Mouse (Mus musculus): ENCODE data around the gene Ftsj1. TPM values are rescaled to one million over a fixed set of nuclear protein-coding genes. Genes with fewer than 3 reads are reported as not detected.

Ftsj1 gene
- polyA plus RNA-seq (2012; ENCODE audit: insufficient read depth, insufficient read length, low replicate concordance, missing spikeins), result not detected in 2 replicates

- peak within 1 kb of the TSS; percentile 97 for H3K27ac ChIP-seq (ENCODE audit: insufficient read depth, low read depth, low read length)
- no peaks in the 10 kb centered on the region for H3K4me1 ChIP-seq (ENCODE audit: control insufficient read depth, insufficient read depth, low read length)
- 12% methylated on average over 45 of the region's 45 CpGs for WGBS
- TF ChIP-seq POLR2A (IDR thresholded peaks at IDR 0.05; ENCODE audit: insufficient read depth, low read depth, low read length), result no peak
- no peak for TF ChIP-seq CTCF (IDR thresholded peaks at IDR 0.05; ENCODE audit: insufficient read depth, low read depth, low read length)
- H3K4me3 ChIP-seq (ENCODE audit: insufficient read depth, low read depth, low read length), result peak within 1 kb of the TSS; percentile 86
Observed at GRCm38 (mm10) chrX:8252334-8253285, at the start of gene Ftsj1. Gene Ftsj1 (minus strand): TSS chrX:8252406.

- Histone ChIP-seq H3K4me3 (ENCODE audit: insufficient read depth, low read depth, low read length) (no peak overlapping the region), H3K27ac (ENCODE audit: insufficient read depth, low read depth, low read length) (no peak overlapping the region), H3K4me1 (ENCODE audit: control insufficient read depth, insufficient read depth, low read length) (no peaks in the 10 kb centered on the region)
- WGBS, result 76% methylated on average over 5 of the region's 5 CpGs
- TF ChIP-seq POLR2A (IDR thresholded peaks at IDR 0.05; ENCODE audit: insufficient read depth, low read depth, low read length) (no peak), CTCF (IDR thresholded peaks at IDR 0.05; ENCODE audit: insufficient read depth, low read depth, low read length) (no peak)
Observed at GRCm38 (mm10) chrX:8288621-8289020, 36.4 kb upstream of the Ftsj1 start.

- 92% methylated on average over 5 of the region's 5 CpGs for WGBS
- Histone ChIP-seq H3K4me3 (ENCODE audit: insufficient read depth, low read depth, low read length) (no peak overlapping the region), H3K4me1 (ENCODE audit: control insufficient read depth, insufficient read depth, low read length) (no peaks in the 10 kb centered on the region)
Observed at GRCm38 (mm10) chrX:8274056-8274455, 21.9 kb upstream of the Ftsj1 start.

GRCm38 (mm10) chrX:8272000-8272399 is 19.8 kb upstream of the Ftsj1 start:
- H3K4me1 ChIP-seq (ENCODE audit: control insufficient read depth, insufficient read depth, low read length), result no peaks in the 10 kb centered on the region
- WGBS, result 36% methylated on average over 10 of the region's 10 CpGs
- no peak overlapping the region for H3K27ac ChIP-seq (ENCODE audit: insufficient read depth, low read depth, low read length)
- no peak overlapping the region for H3K4me3 ChIP-seq (ENCODE audit: insufficient read depth, low read depth, low read length)
- no peak for TF ChIP-seq POLR2A (IDR thresholded peaks at IDR 0.05; ENCODE audit: insufficient read depth, low read depth, low read length)
- no peak for TF ChIP-seq CTCF (IDR thresholded peaks at IDR 0.05; ENCODE audit: insufficient read depth, low read depth, low read length)

More at GRCm38 (mm10) chrX:8274056-8274455, 21.9 kb upstream of the Ftsj1 start:
- TF ChIP-seq CTCF (IDR thresholded peaks at IDR 0.05; ENCODE audit: insufficient read depth, low read depth, low read length) (no peak), POLR2A (IDR thresholded peaks at IDR 0.05; ENCODE audit: insufficient read depth, low read depth, low read length) (no peak)
- no peak overlapping the region for H3K27ac ChIP-seq (ENCODE audit: insufficient read depth, low read depth, low read length)

GRCm38 (mm10) chrX:8271083-8271820 is 19.0 kb upstream of the Ftsj1 start, which contains the start of gene Slc38a5:
Gene Slc38a5 (plus strand): TSS chrX:8271133.
- no peak within 1 kb of the TSS for H3K4me3 ChIP-seq (ENCODE audit: insufficient read depth, low read depth, low read length)
- H3K4me1 ChIP-seq (ENCODE audit: control insufficient read depth, insufficient read depth, low read length), result no peaks in the 10 kb centered on the region
- H3K27ac ChIP-seq (ENCODE audit: insufficient read depth, low read depth, low read length), result no peak within 1 kb of the TSS
- 21% methylated on average over 14 of the region's 15 CpGs for WGBS
- no peak for TF ChIP-seq POLR2A (IDR thresholded peaks at IDR 0.05; ENCODE audit: insufficient read depth, low read depth, low read length)
- TF ChIP-seq CTCF (IDR thresholded peaks at IDR 0.05; ENCODE audit: insufficient read depth, low read depth, low read length), result no peak

- H3K4me3 ChIP-seq (ENCODE audit: insufficient read depth, low read depth, low read length), result no peak overlapping the region
- TF ChIP-seq CTCF (IDR thresholded peaks at IDR 0.05; ENCODE audit: insufficient read depth, low read depth, low read length) (no peak), POLR2A (IDR thresholded peaks at IDR 0.05; ENCODE audit: insufficient read depth, low read depth, low read length) (no peak)
- no peak overlapping the region for H3K27ac ChIP-seq (ENCODE audit: insufficient read depth, low read depth, low read length)
- WGBS, result 90% methylated on average over 3 of the region's 3 CpGs
- H3K4me1 ChIP-seq (ENCODE audit: control insufficient read depth, insufficient read depth, low read length), result no peaks in the 10 kb centered on the region
Observed at GRCm38 (mm10) chrX:8264222-8264621, 12.0 kb upstream of the Ftsj1 start.

- H3K27ac ChIP-seq (ENCODE audit: insufficient read depth, low read depth, low read length), result no peak overlapping the region
- no peaks in the 10 kb centered on the region for H3K4me1 ChIP-seq (ENCODE audit: control insufficient read depth, insufficient read depth, low read length)
- no peak overlapping the region for H3K4me3 ChIP-seq (ENCODE audit: insufficient read depth, low read depth, low read length)
- WGBS, result 78% methylated on average over 5 of the region's 5 CpGs
- no peak for TF ChIP-seq CTCF (IDR thresholded peaks at IDR 0.05; ENCODE audit: insufficient read depth, low read depth, low read length)
- TF ChIP-seq POLR2A (IDR thresholded peaks at IDR 0.05; ENCODE audit: insufficient read depth, low read depth, low read length), result no peak
Observed at GRCm38 (mm10) chrX:8263156-8263804, 11.1 kb upstream of the Ftsj1 start.

GRCm38 (mm10) chrX:8259478-8259877 is 7.3 kb upstream of the Ftsj1 start:
- no peaks in the 10 kb centered on the region for H3K4me1 ChIP-seq (ENCODE audit: control insufficient read depth, insufficient read depth, low read length)
- no peak overlapping the region for H3K27ac ChIP-seq (ENCODE audit: insufficient read depth, low read depth, low read length)
- no peak overlapping the region for H3K4me3 ChIP-seq (ENCODE audit: insufficient read depth, low read depth, low read length)
- TF ChIP-seq POLR2A (IDR thresholded peaks at IDR 0.05; ENCODE audit: insufficient read depth, low read depth, low read length) (no peak), CTCF (IDR thresholded peaks at IDR 0.05; ENCODE audit: insufficient read depth, low read depth, low read length) (no peak)
- 60% methylated on average over 12 of the region's 12 CpGs for WGBS

Data from olfactory bulb, adult 2 months (tissue).